Mouse (Mus musculus) heart, adult 2 months (tissue): ENCODE measurements at regions not wholly inside any gene's neighbourhood (a gene's known extent, or its start where the extent isn't known, plus 50 kb on each side); places are given as distances from the start of the nearest gene placed in this dataset.

ENCODE experiments used
- CTCF ChIP-seq: fragments of 200-600 bp; IDR thresholded peaks from 2 replicates; pipeline ENCODE4 v1.8.1; 2022; ENCODE audit warnings: antibody characterized with exemption, mild to moderate bottlenecking, moderate library complexity
- EP300 ChIP-seq: fragments of 200-500 bp; IDR thresholded peaks from 2 replicates; pipeline ENCODE4 v1.6.1; 2011; ENCODE audit warnings: low read depth, low read length, control low read depth; ENCODE audit not compliant: insufficient read depth
- POLR2A ChIP-seq: fragments of 200-500 bp; IDR thresholded peaks from 2 replicates; pipeline ENCODE4 v1.6.1; 2011; ENCODE audit warnings: mild to moderate bottlenecking, low read depth, low read length, control low read depth; ENCODE audit not compliant: insufficient read depth

DNA sequence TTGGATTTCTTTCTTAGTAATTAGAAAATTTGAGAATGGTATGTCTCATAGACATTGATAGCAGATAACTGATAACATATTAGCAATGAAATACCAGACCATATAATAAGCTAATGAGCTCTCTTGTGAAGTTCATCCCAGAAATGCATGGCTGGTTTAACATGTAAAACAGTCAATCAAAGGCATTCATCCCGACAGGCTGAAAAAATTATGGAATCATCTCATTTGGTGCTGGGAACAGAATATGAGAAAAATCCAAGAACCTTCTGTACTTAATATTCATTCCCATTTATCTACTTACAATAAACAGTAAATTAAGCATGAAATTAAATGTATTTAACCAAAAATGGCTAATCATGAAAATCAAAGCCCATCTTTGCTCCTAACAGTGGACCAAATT is 698.8 kb upstream of the Cblb start:
- no peak for TF ChIP-seq CTCF
- no peak for TF ChIP-seq EP300
- no peak for TF ChIP-seq POLR2A
